Mouse (Mus musculus) lung, embryonic 15.5 days (tissue): Measurements from ENCODE around the gene Alx3. TPM values are rescaled to one million over a fixed set of nuclear protein-coding genes. Genes with fewer than 3 reads are reported as not detected.

ENCODE experiments used
- ATAC-seq: fragments of 200-750 bp; cut with Nextera tagmentation; 2 replicates; pipeline ENCODE4 v1.8.0; 2017; ENCODE audit warnings: moderate number of reproducible peaks, borderline replicate concordance; ENCODE audit not compliant: low FRiP score, low TSS enrichment; ENCODE audit errors: extremely low read depth
- H3K27ac ChIP-seq: fragments of 300-500 bp; sonication (generic); 2 replicates; pipeline ENCODE4 v1.5.1; 2015; ENCODE audit warnings: moderate library complexity, mild to moderate bottlenecking, inconsistent platforms
- H3K27me3 ChIP-seq: fragments of 300-500 bp; sonication (generic); 2 replicates; pipeline ENCODE4 v1.6.1; 2015; ENCODE audit warnings: inconsistent platforms
- H3K36me3 ChIP-seq: fragments of 300-500 bp; sonication (generic); 2 replicates; pipeline ENCODE4 v1.6.1; 2015; ENCODE audit warnings: inconsistent platforms
- H3K4me1 ChIP-seq: fragments of 300-500 bp; sonication (generic); 2 replicates; pipeline ENCODE4 v1.6.1; 2015; ENCODE audit warnings: inconsistent platforms
- H3K4me2 ChIP-seq: fragments of 300-500 bp; sonication (generic); 2 replicates; pipeline ENCODE4 v1.6.1; 2015; ENCODE audit warnings: inconsistent platforms, mild to moderate bottlenecking, moderate library complexity
- H3K4me3 ChIP-seq: fragments of 300-500 bp; sonication (generic); 2 replicates; pipeline ENCODE4 v1.5.1; 2015; ENCODE audit warnings: mild to moderate bottlenecking, inconsistent platforms
- H3K9ac ChIP-seq: fragments of 300-500 bp; sonication (generic); 2 replicates; pipeline ENCODE4 v1.6.1; 2015; ENCODE audit warnings: inconsistent platforms
- H3K9me3 ChIP-seq: fragments of 300-500 bp; sonication (generic); 2 replicates; pipeline ENCODE4 v1.6.1; 2016; ENCODE audit warnings: inconsistent platforms
- whole genome bisulfite sequencing: fragments of 180-500 bp; shearing (Covaris S2); methylation state at CpG from one replicate; pipeline ENCODE4 v1.1.7; 2015; 5-methylcytosine and 5-hydroxymethylcytosine counted together
- polyA plus RNA-seq: library from polyadenylated mRNA; unstranded; fragments of >200 nt; fragmentation: Nextera tagmentation; extraction: Ambion mirVana; gene quantifications from 2 replicates; pipeline ENCODE4 v1.2.1, GENCODE M21; 2015

Alx3 gene
- polyA plus RNA-seq, 1 experiment from 2014 or later: 0.24 TPM

GRCm38 (mm10) chr3:107609376-107609775 is 14.5 kb downstream of the Alx3 start:
- ATAC-seq: no peak
- 60% methylated on average over 3 of the region's 3 CpGs for WGBS
- Histone ChIP-seq H3K27me3 (peaks cover 6% of the 10 kb centered on the region), H3K4me1 (no peaks in the 10 kb centered on the region), H3K4me3 (no peak overlapping the region), H3K9ac (no peak overlapping the region), H3K27ac (no peak overlapping the region), H3K4me2 (no peak overlapping the region), H3K9me3 (no peaks in the 10 kb centered on the region), H3K36me3 (peaks cover 28% of the 10 kb centered on the region)

GRCm38 (mm10) chr3:107611394-107611793 is 16.6 kb downstream of the Alx3 start:
- WGBS: 74% methylated on average over 4 of the region's 4 CpGs
- H3K9me3 ChIP-seq: no peaks in the 10 kb centered on the region
- H3K9ac ChIP-seq: no peak overlapping the region
- no peaks in the 10 kb centered on the region for H3K27me3 ChIP-seq
- H3K27ac ChIP-seq: no peak overlapping the region
- no peak overlapping the region for H3K4me2 ChIP-seq
- peaks cover 49% of the 10 kb centered on the region for H3K36me3 ChIP-seq
- no peak overlapping the region for H3K4me3 ChIP-seq
- no peaks in the 10 kb centered on the region for H3K4me1 ChIP-seq
- ATAC-seq: no peak

- 86% methylated on average over 11 of the region's 11 CpGs for WGBS
- Histone ChIP-seq H3K36me3 (peaks cover 65% of the 10 kb centered on the region), H3K9me3 (no peaks in the 10 kb centered on the region), H3K9ac (no peak overlapping the region), H3K27me3 (no peaks in the 10 kb centered on the region), H3K4me1 (no peaks in the 10 kb centered on the region), H3K4me3 (no peak overlapping the region), H3K4me2 (no peak overlapping the region), H3K27ac (no peak overlapping the region)
- no peak for ATAC-seq
Observed at GRCm38 (mm10) chr3:107612902-107613525, 18.2 kb downstream of the Alx3 start.

GRCm38 (mm10) chr3:107617800-107618199 is 23.0 kb downstream of the Alx3 start:
- Histone ChIP-seq H3K36me3 (peaks cover 93% of the 10 kb centered on the region), H3K9ac (no peak overlapping the region), H3K9me3 (no peaks in the 10 kb centered on the region), H3K27me3 (no peaks in the 10 kb centered on the region), H3K4me1 (no peaks in the 10 kb centered on the region), H3K4me2 (no peak overlapping the region), H3K4me3 (no peak overlapping the region), H3K27ac (no peak overlapping the region)
- WGBS: 93% methylated on average over 3 of the region's 3 CpGs
- ATAC-seq: no peak

GRCm38 (mm10) chr3:107619911-107620310 is 25.1 kb downstream of the Alx3 start:
- H3K4me3 ChIP-seq: no peak overlapping the region
- H3K4me1 ChIP-seq: no peaks in the 10 kb centered on the region
- WGBS: 80% methylated on average over 6 of the region's 6 CpGs
- H3K27ac ChIP-seq: no peak overlapping the region
- H3K9ac ChIP-seq: no peak overlapping the region
- H3K36me3 ChIP-seq: peaks cover 91% of the 10 kb centered on the region
- H3K9me3 ChIP-seq: no peaks in the 10 kb centered on the region
- ATAC-seq: no peak
- H3K27me3 ChIP-seq: no peaks in the 10 kb centered on the region
- H3K4me2 ChIP-seq: no peak overlapping the region

GRCm38 (mm10) chr3:107621286-107622075 is 26.6 kb downstream of the Alx3 start:
- 88% methylated on average over 21 of the region's 21 CpGs for WGBS
- H3K4me3 ChIP-seq: no peak overlapping the region
- no peaks in the 10 kb centered on the region for H3K27me3 ChIP-seq
- H3K27ac ChIP-seq: no peak overlapping the region
- ATAC-seq: no peak
- no peaks in the 10 kb centered on the region for H3K4me1 ChIP-seq
- no peaks in the 10 kb centered on the region for H3K9me3 ChIP-seq
- H3K9ac ChIP-seq: no peak overlapping the region
- no peak overlapping the region for H3K4me2 ChIP-seq
- H3K36me3 ChIP-seq: peaks cover 91% of the 10 kb centered on the region

- 89% methylated on average over 7 of the region's 7 CpGs for WGBS
- Histone ChIP-seq H3K4me1 (no peaks in the 10 kb centered on the region), H3K9ac (no peak overlapping the region), H3K27ac (no peak overlapping the region), H3K36me3 (peaks cover 91% of the 10 kb centered on the region), H3K4me3 (no peak overlapping the region), H3K27me3 (no peaks in the 10 kb centered on the region), H3K9me3 (no peaks in the 10 kb centered on the region), H3K4me2 (no peak overlapping the region)
- ATAC-seq: no peak
Observed at GRCm38 (mm10) chr3:107622537-107622936, 27.7 kb downstream of the Alx3 start.

GRCm38 (mm10) chr3:107624424-107624823 is 29.6 kb downstream of the Alx3 start:
- H3K9ac ChIP-seq: no peak overlapping the region
- no peak for ATAC-seq
- H3K27me3 ChIP-seq: no peaks in the 10 kb centered on the region
- H3K36me3 ChIP-seq: peaks cover 80% of the 10 kb centered on the region
- H3K4me2 ChIP-seq: no peak overlapping the region
- WGBS: 96% methylated on average over 8 of the region's 8 CpGs
- H3K4me1 ChIP-seq: no peaks in the 10 kb centered on the region
- no peaks in the 10 kb centered on the region for H3K9me3 ChIP-seq
- no peak overlapping the region for H3K4me3 ChIP-seq
- H3K27ac ChIP-seq: no peak overlapping the region

GRCm38 (mm10) chr3:107625536-107625935 is 30.7 kb downstream of the Alx3 start:
- Histone ChIP-seq H3K27ac (no peak overlapping the region), H3K27me3 (no peaks in the 10 kb centered on the region), H3K9me3 (no peaks in the 10 kb centered on the region), H3K36me3 (peaks cover 75% of the 10 kb centered on the region), H3K9ac (no peak overlapping the region), H3K4me3 (no peak overlapping the region), H3K4me2 (no peak overlapping the region), H3K4me1 (peaks cover 9% of the 10 kb centered on the region)
- WGBS: 91% methylated on average over 8 of the region's 8 CpGs
- ATAC-seq: no peak

GRCm38 (mm10) chr3:107626751-107627150 is 31.9 kb downstream of the Alx3 start:
- peaks cover 63% of the 10 kb centered on the region for H3K36me3 ChIP-seq
- H3K4me1 ChIP-seq: peaks cover 11% of the 10 kb centered on the region
- H3K27ac ChIP-seq: no peak overlapping the region
- H3K9me3 ChIP-seq: no peaks in the 10 kb centered on the region
- no peak overlapping the region for H3K4me2 ChIP-seq
- H3K9ac ChIP-seq: no peak overlapping the region
- 93% methylated on average over 8 of the region's 8 CpGs for WGBS
- ATAC-seq: no peak
- no peaks in the 10 kb centered on the region for H3K27me3 ChIP-seq
- no peak overlapping the region for H3K4me3 ChIP-seq

- Histone ChIP-seq H3K4me3 (no peak overlapping the region), H3K4me2 (no peak overlapping the region), H3K27me3 (no peaks in the 10 kb centered on the region), H3K36me3 (peaks cover 57% of the 10 kb centered on the region), H3K9ac (no peak overlapping the region), H3K4me1 (peaks cover 11% of the 10 kb centered on the region), H3K9me3 (no peaks in the 10 kb centered on the region), H3K27ac (no peak overlapping the region)
- WGBS: 91% methylated on average over 7 of the region's 7 CpGs
- ATAC-seq: no peak
Observed at GRCm38 (mm10) chr3:107627641-107628040, 32.8 kb downstream of the Alx3 start.

GRCm38 (mm10) chr3:107628551-107628950 is 33.7 kb downstream of the Alx3 start:
- Histone ChIP-seq H3K27me3 (no peaks in the 10 kb centered on the region), H3K4me3 (no peak overlapping the region), H3K9ac (no peak overlapping the region), H3K4me2 (no peak overlapping the region), H3K4me1 (peaks cover 11% of the 10 kb centered on the region), H3K27ac (no peak overlapping the region), H3K36me3 (peaks cover 47% of the 10 kb centered on the region), H3K9me3 (no peaks in the 10 kb centered on the region)
- 80% methylated on average over 2 of the region's 2 CpGs for WGBS
- no peak for ATAC-seq
